19 mouse cellular contexts compared by ENCODE assay signal in the genomic region with DNA sequence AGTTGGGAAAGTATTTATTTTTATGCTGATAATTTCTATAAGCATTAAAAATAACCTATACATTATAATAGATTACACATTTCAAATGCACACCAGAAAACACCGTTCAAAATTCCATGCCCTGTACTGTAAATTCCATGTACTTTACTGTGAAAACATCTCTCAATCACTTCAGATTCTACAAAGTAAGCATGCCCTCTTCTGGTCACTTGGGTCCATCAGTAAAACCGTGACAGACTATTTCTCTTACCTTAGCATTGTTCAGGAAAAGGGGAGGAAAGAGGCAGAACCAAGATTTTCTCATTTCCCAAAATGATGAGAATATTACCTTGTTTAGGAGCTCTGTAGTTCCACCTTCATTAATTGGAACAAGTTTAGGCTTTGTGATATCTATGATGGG. TPM values are rescaled to one million over a fixed set of nuclear protein-coding genes. Genes with fewer than 3 reads are reported as not detected.
DNase-seq lines count a peak whose midpoint lies in the region; ATAC-seq and TF ChIP-seq lines count a peak whose summit lies in the region.
"Had no signal": no experiment of that assay in that cellular context is flagged by ENCODE, and none has a peak within 500 bp of the region (broad histone marks: within the 10 kb centered on the region; RNA-seq: fewer than 3 reads in every experiment).

No protein-coding gene starts in this region.

- H3K9me3 ChIP-seq in midbrain, postnatal 0 days (ENCODE audit: low read length) = no peaks in the 10 kb centered on the region
- no peaks in the 10 kb centered on the region for H3K9me3 ChIP-seq in midbrain, embryonic 10.5 days (replicated peaks)
- no peaks in the 10 kb centered on the region for H3K9me3 ChIP-seq in stomach, postnatal 0 days (ENCODE audit: control insufficient read depth, low read length)
- H3K9me3 ChIP-seq: hindbrain, embryonic 13.5 days; lung, embryonic 15.5 days; neural tube, embryonic 12.5 days had no signal

- no peaks in the 10 kb centered on the region for H3K27me3 ChIP-seq in heart, adult 2 months (ENCODE audit: control insufficient read depth, insufficient read depth, low read length)
- no peaks in the 10 kb centered on the region for H3K27me3 ChIP-seq in midbrain, postnatal 0 days (ENCODE audit: insufficient read depth, low read length)
- no peaks in the 10 kb centered on the region for H3K27me3 ChIP-seq in midbrain, embryonic 10.5 days (ENCODE audit: low read depth, poor library complexity, severe bottlenecking)
- H3K27me3 ChIP-seq in stomach, postnatal 0 days (ENCODE audit: control insufficient read depth, insufficient read depth, low read length) = no peaks in the 10 kb centered on the region
- H3K27me3 ChIP-seq: hindbrain, embryonic 13.5 days; lung, embryonic 15.5 days; neural tube, embryonic 12.5 days had no signal

- DNase-seq in heart, adult 2 months = no peak
- DNase-seq in heart, adult 9 months (ENCODE audit: low spot score in 2 of 2) = no peak
- DNase-seq in kidney, postnatal 36 days = peak; percentile 6 to 11
- no peak for DNase-seq in kidney, adult 18-20 months
- DNase-seq in midbrain, postnatal 0 days (ENCODE audit: low spot score) = peak; percentile 2
- no peak for DNase-seq in midbrain, embryonic 10.5 days (ENCODE audit: low spot score)
- DNase-seq in stomach, postnatal 0 days (ENCODE audit: low spot score) = no peak
- DNase-seq in layer of hippocampus, postnatal 25 days (ENCODE audit: extremely low spot score in 1 of 2, low spot score in 1 of 2) = no peak
- DNase-seq: adrenal gland, adult 8-10 months; cerebellum, postnatal 14 days; heart, postnatal 14 days; kidney, adult 8-10 months; spleen, adult 18-20 months had no signal

- no peak for TF ChIP-seq EP300 in heart, adult 2 months (IDR thresholded peaks at IDR 0.05; ENCODE audit: insufficient read depth, low read depth, low read length)
- no peak for TF ChIP-seq EP300 in stomach, postnatal 0 days (optimal IDR thresholded peaks at IDR 0.05)

- no peak for ATAC-seq in midbrain, postnatal 0 days (ENCODE audit: low FRiP score)
- ATAC-seq in stomach, postnatal 0 days (ENCODE audit: low FRiP score, low TSS enrichment) = no peak

- WGBS in heart, adult 2 months = 41% methylated on average over 2 of the region's 2 CpGs
- WGBS in midbrain, postnatal 0 days = 50% methylated on average over 2 of the region's 2 CpGs
- WGBS in midbrain, embryonic 10.5 days = 49% methylated on average over 2 of the region's 2 CpGs
- 36% methylated on average over 2 of the region's 2 CpGs for WGBS in stomach, postnatal 0 days

- TF ChIP-seq CTCF in heart, adult 2 months (IDR thresholded peaks at IDR 0.05) = peak; percentile 39
- TF ChIP-seq CTCF in midbrain, postnatal 0 days (IDR thresholded peaks at IDR 0.05) = peak; percentile 60
- peak; percentile 59 for TF ChIP-seq CTCF in stomach, postnatal 0 days (IDR thresholded peaks at IDR 0.05; ENCODE audit: low read depth)

- no peak overlapping the region for H3K4me2 ChIP-seq in midbrain, postnatal 0 days (ENCODE audit: low read depth, low read length, poor library complexity, severe bottlenecking)
- no peak overlapping the region for H3K4me2 ChIP-seq in stomach, postnatal 0 days (replicated peaks; ENCODE audit: low read depth)
- H3K4me2 ChIP-seq: hindbrain, embryonic 13.5 days; lung, embryonic 15.5 days; neural tube, embryonic 12.5 days had no signal

- H3K27ac ChIP-seq in heart, adult 2 months = no peak overlapping the region
- no peak overlapping the region for H3K27ac ChIP-seq in midbrain, postnatal 0 days (ENCODE audit: low read depth, low read length)
- no peak overlapping the region for H3K27ac ChIP-seq in midbrain, embryonic 10.5 days (replicated peaks)
- no peak overlapping the region for H3K27ac ChIP-seq in stomach, postnatal 0 days (replicated peaks)
- H3K27ac ChIP-seq: hindbrain, embryonic 13.5 days; lung, embryonic 15.5 days; neural tube, embryonic 12.5 days had no signal

- H3K79me2 ChIP-seq in heart, adult 2 months (replicated peaks; ENCODE audit: control insufficient read depth, insufficient read depth, low read length) = no peaks in the 10 kb centered on the region

- TF ChIP-seq POLR2A in heart, adult 2 months (IDR thresholded peaks at IDR 0.05; ENCODE audit: insufficient read depth, low read depth, low read length) = no peak

- no peak overlapping the region for H3K4me3 ChIP-seq in heart, adult 2 months
- H3K4me3 ChIP-seq in midbrain, postnatal 0 days (ENCODE audit: low read depth, low read length) = no peak overlapping the region
- no peak overlapping the region for H3K4me3 ChIP-seq in midbrain, embryonic 10.5 days
- no peak overlapping the region for H3K4me3 ChIP-seq in stomach, postnatal 0 days (ENCODE audit: low read depth, low read length)
- H3K4me3 ChIP-seq: hindbrain, embryonic 13.5 days; lung, embryonic 15.5 days; neural tube, embryonic 12.5 days had no signal

- no peaks in the 10 kb centered on the region; the same call in 1 of the 2 replicates for H3K36me3 ChIP-seq in heart, adult 2 months (ENCODE audit: control insufficient read depth, insufficient read depth, low read length)
- H3K36me3 ChIP-seq in midbrain, postnatal 0 days (ENCODE audit: insufficient read depth, low read length) = peaks cover 18% of the 10 kb centered on the region; the same call in 1 of the 2 replicates
- peaks cover 66% of the 10 kb centered on the region for H3K36me3 ChIP-seq in midbrain, embryonic 10.5 days
- peaks cover 7% of the 10 kb centered on the region; the same call in 1 of the 2 replicates for H3K36me3 ChIP-seq in stomach, postnatal 0 days (ENCODE audit: control insufficient read depth, insufficient read depth, low read length)

- H3K9ac ChIP-seq in heart, adult 2 months (ENCODE audit: low read depth, low read length) = no peak overlapping the region
- no peak overlapping the region for H3K9ac ChIP-seq in midbrain, postnatal 0 days (replicated peaks; ENCODE audit: low read length, poor library complexity, severe bottlenecking)
- no peak overlapping the region for H3K9ac ChIP-seq in stomach, postnatal 0 days (ENCODE audit: low read length)
- H3K9ac ChIP-seq: hindbrain, embryonic 13.5 days; lung, embryonic 15.5 days; neural tube, embryonic 12.5 days had no signal

- no peaks in the 10 kb centered on the region for H3K4me1 ChIP-seq in heart, adult 2 months (ENCODE audit: control insufficient read depth, insufficient read depth, low read length)
- no peaks in the 10 kb centered on the region for H3K4me1 ChIP-seq in midbrain, postnatal 0 days (ENCODE audit: insufficient read depth, low read length)
- H3K4me1 ChIP-seq in midbrain, embryonic 10.5 days = no peaks in the 10 kb centered on the region
- H3K4me1 ChIP-seq in stomach, postnatal 0 days (replicated peaks; ENCODE audit: control insufficient read depth, insufficient read depth) = no peaks in the 10 kb centered on the region
- H3K4me1 ChIP-seq: hindbrain, embryonic 13.5 days; lung, embryonic 15.5 days; neural tube, embryonic 12.5 days had no signal

- intact Hi-C loops in heart, adult 2 months (cut with DNase I) = no loop called here

RNA-seq across cellular contexts. Expression of a gene that starts 8.3 kb away (rescaled TPM):
- total RNA-seq in heart, adult 2 months (2021) = 10 to 100 TPM; 38.7 to 39.9 TPM
- 5.6 and 12.5 TPM in 2 replicates for polyA plus RNA-seq in heart, adult 2 months (2012; rRNA removed)
- 35.4 and 37.0 TPM in 2 replicates for total RNA-seq in midbrain, postnatal 0 days (2014; rRNA removed)
- polyA plus RNA-seq in midbrain, postnatal 0 days (2015; fragmentation: Nextera tagmentation; extraction: Ambion mirVana) = 44.4 and 47.3 TPM in 2 replicates
- polyA plus RNA-seq in midbrain, embryonic 10.5 days (2016; fragmentation: Nextera tagmentation; extraction: Ambion mirVana) = 40.2 and 43.9 TPM in 2 replicates
- 30.6 and 34.5 TPM in 2 replicates for polyA plus RNA-seq in stomach, postnatal 0 days (2015; fragmentation: Nextera tagmentation; extraction: Ambion mirVana)
- 10 to 100 TPM; 60.1 to 64.8 TPM for total RNA-seq in layer of hippocampus, postnatal 25 days (2021)

RNA-seq across cellular contexts. Expression of a gene that starts 30.5 kb away (rescaled TPM):
- not detected for total RNA-seq in heart, adult 2 months (2021)
- polyA plus RNA-seq in heart, adult 2 months (2012; rRNA removed) = 0.31 TPM in 1 of 2 replicates, not detected in the other
- 54.1 and 64.9 TPM in 2 replicates for total RNA-seq in midbrain, postnatal 0 days (2014; rRNA removed)
- polyA plus RNA-seq in midbrain, postnatal 0 days (2015; fragmentation: Nextera tagmentation; extraction: Ambion mirVana) = 41.8 and 52.4 TPM in 2 replicates
- polyA plus RNA-seq in midbrain, embryonic 10.5 days (2016; fragmentation: Nextera tagmentation; extraction: Ambion mirVana) = 2.7 and 3.5 TPM in 2 replicates
- 1.9 and 3.1 TPM in 2 replicates for polyA plus RNA-seq in stomach, postnatal 0 days (2015; fragmentation: Nextera tagmentation; extraction: Ambion mirVana)
- 10 to 100 TPM; 12.2 to 14.1 TPM for total RNA-seq in layer of hippocampus, postnatal 25 days (2021)
- total RNA-seq: gastrocnemius, adult 8-10 months; heart, adult 8-10 months; heart, postnatal 14 days had no signal

RNA-seq across cellular contexts. Expression of a gene that starts 31.0 kb away (rescaled TPM):
- total RNA-seq in heart, adult 2 months (2021) = under 1 TPM in 1 of 2 experiments, not detected in 1; 0.07 TPM
- polyA plus RNA-seq in heart, adult 2 months (2012; rRNA removed) = 0.20 and 0.21 TPM in 2 replicates
- total RNA-seq in midbrain, postnatal 0 days (2014; rRNA removed) = 0.05 and 1.1 TPM in 2 replicates
- 0.28 and 0.48 TPM in 2 replicates for polyA plus RNA-seq in midbrain, postnatal 0 days (2015; fragmentation: Nextera tagmentation; extraction: Ambion mirVana)
- 0.26 and 0.40 TPM in 2 replicates for polyA plus RNA-seq in midbrain, embryonic 10.5 days (2016; fragmentation: Nextera tagmentation; extraction: Ambion mirVana)
- 0.16 and 0.27 TPM in 2 replicates for polyA plus RNA-seq in stomach, postnatal 0 days (2015; fragmentation: Nextera tagmentation; extraction: Ambion mirVana)
- total RNA-seq in layer of hippocampus, postnatal 25 days (2021) = under 1 TPM; 0.10 to 0.14 TPM
- total RNA-seq: ES-E14; gastrocnemius, adult 8-10 months had no signal

Comparison
In these comparisons a context has a peak if more than half of its experiments do, and no peak if none do; other contexts are left out.
1. DNase-seq: peak in kidney, postnatal 36 days (2 of 2) and midbrain, postnatal 0 days (single experiment); none in heart, adult 2 months (0 of 2), heart, adult 9 months (0 of 2), kidney, adult 18-20 months (single experiment), midbrain, embryonic 10.5 days (single experiment), stomach, postnatal 0 days (single experiment) and layer of hippocampus, postnatal 25 days (0 of 2).
2. Peak in every context shown above with its lines, with median percentiles within 50 percentile points of each other: CTCF ChIP-seq.